In genomic region chr1:135686792-135687510, GRCm38 (mm10) we compare ENCODE assay signal across 8 mouse cellular contexts. TPM values are rescaled to one million over a fixed set of nuclear protein-coding genes. Genes with fewer than 3 reads are reported as not detected.
DNase-seq lines count a peak whose midpoint lies in the region; ATAC-seq and TF ChIP-seq lines count a peak whose summit lies in the region.

No protein-coding gene starts in this region.

- TF ChIP-seq POLR2A in MEL (IDR thresholded peaks at IDR 0.05; ENCODE audit: control insufficient read depth in 1 of 2, insufficient read depth in 1 of 2, low read depth in 1 of 2, low read length in 2 of 2, poor library complexity in 1 of 2) = peak in 1 of 2 experiments; percentile 46; a peak in 1 of 4 replicates

- TF ChIP-seq CTCF in MEL (IDR thresholded peaks at IDR 0.05 in 2 of 3, conservative IDR thresholded peaks at IDR 0.05 in 1 of 3; ENCODE audit: control insufficient read depth in 1 of 3, insufficient read depth in 1 of 3, low read depth in 2 of 3, low read length in 3 of 3, poor library complexity in 1 of 3, severe bottlenecking in 1 of 3) = no peak; a peak in 1 of 6 replicates

- under 1% methylated on average over 19 of the region's 19 CpGs for WGBS in forebrain, embryonic 11.5 days
- WGBS in hindbrain, embryonic 12.5 days = under 1% methylated on average over 19 of the region's 19 CpGs
- under 1% methylated on average over 19 of the region's 19 CpGs for WGBS in liver, embryonic 11.5 days
- 1% methylated on average over 19 of the region's 19 CpGs for WGBS in midbrain, embryonic 16.5 days

- H3K27me3 ChIP-seq in MEL (ENCODE audit: control insufficient read depth in 1 of 2, insufficient read depth in 2 of 2, low read length in 2 of 2) = peaks cover 0 to 2% of the 10 kb centered on the region in 2 experiments; a peak in 2 of 4 replicates
- H3K27me3 ChIP-seq in forebrain, embryonic 11.5 days (ENCODE audit: control insufficient read depth, insufficient read depth, low read length) = peaks cover 14% of the 10 kb centered on the region
- H3K27me3 ChIP-seq in hindbrain, embryonic 12.5 days = peaks cover 41% of the 10 kb centered on the region
- H3K27me3 ChIP-seq in liver, embryonic 11.5 days (replicated peaks; ENCODE audit: control insufficient read depth, insufficient read depth, low read length) = peaks cover 26% of the 10 kb centered on the region
- peaks cover 6% of the 10 kb centered on the region; the same call in 1 of the 2 replicates for H3K27me3 ChIP-seq in midbrain, embryonic 16.5 days (ENCODE audit: control insufficient read depth, insufficient read depth, low read depth, low read length)

- H3K4me3 ChIP-seq in MEL (ENCODE audit: control insufficient read depth in 1 of 2, insufficient read depth in 1 of 2, low read depth in 2 of 2, low read length in 2 of 2) = peak overlapping the region; percentile 65 to 90
- H3K4me3 ChIP-seq in forebrain, embryonic 11.5 days (ENCODE audit: low read depth, low read length) = peak overlapping the region; percentile 48
- peak overlapping the region; percentile 74 for H3K4me3 ChIP-seq in hindbrain, embryonic 12.5 days
- peak overlapping the region; percentile 78 for H3K4me3 ChIP-seq in liver, embryonic 11.5 days (ENCODE audit: low read depth, low read length)
- peak overlapping the region; percentile 60 for H3K4me3 ChIP-seq in midbrain, embryonic 16.5 days (ENCODE audit: low read depth, low read length)

- TF ChIP-seq EP300 in MEL (IDR thresholded peaks at IDR 0.05; ENCODE audit: low read depth in 1 of 2, low read length in 2 of 2) = peak; percentile 58 to 72

- peak overlapping the region; percentile 53 for H3K27ac ChIP-seq in MEL (ENCODE audit: control insufficient read depth, low read depth, low read length)
- no peak overlapping the region for H3K27ac ChIP-seq in forebrain, embryonic 11.5 days (ENCODE audit: low read depth, low read length)
- peak overlapping the region; percentile 81; the same call in 1 of the 2 replicates for H3K27ac ChIP-seq in hindbrain, embryonic 12.5 days
- H3K27ac ChIP-seq in liver, embryonic 11.5 days (ENCODE audit: low read depth, low read length) = peak overlapping the region; percentile 48; the same call in 1 of the 2 replicates
- H3K27ac ChIP-seq in midbrain, embryonic 16.5 days (ENCODE audit: low read length) = peak overlapping the region; percentile 34; the same call in 1 of the 2 replicates

- H3K4me1 ChIP-seq in MEL (ENCODE audit: control insufficient read depth in 1 of 2, insufficient read depth in 2 of 2, low read length in 2 of 2) = peaks cover 5 to 23% of the 10 kb centered on the region in 2 experiments
- H3K4me1 ChIP-seq in forebrain, embryonic 11.5 days (replicated peaks; ENCODE audit: control insufficient read depth, insufficient read depth, low read length) = peaks cover 3% of the 10 kb centered on the region; the same call in 1 of the 2 replicates
- H3K4me1 ChIP-seq in hindbrain, embryonic 12.5 days = peaks cover 28% of the 10 kb centered on the region
- peaks cover 32% of the 10 kb centered on the region for H3K4me1 ChIP-seq in liver, embryonic 11.5 days (replicated peaks; ENCODE audit: control insufficient read depth, insufficient read depth, low read length)
- peaks cover 14% of the 10 kb centered on the region for H3K4me1 ChIP-seq in midbrain, embryonic 16.5 days (ENCODE audit: control insufficient read depth, insufficient read depth, low read length)

- TF ChIP-seq RAD21 in MEL (IDR thresholded peaks at IDR 0.05; ENCODE audit: low read depth, low read length) = no peak

- peak overlapping the region; percentile 83 for H3K9ac ChIP-seq in MEL (ENCODE audit: control insufficient read depth, low read depth, low read length, poor library complexity, severe bottlenecking)
- peak overlapping the region; percentile 59 for H3K9ac ChIP-seq in forebrain, embryonic 11.5 days (ENCODE audit: low read length)
- peak overlapping the region; percentile 81 for H3K9ac ChIP-seq in hindbrain, embryonic 12.5 days
- H3K9ac ChIP-seq in liver, embryonic 11.5 days (ENCODE audit: low read depth, low read length) = peak overlapping the region; percentile 72
- H3K9ac ChIP-seq in midbrain, embryonic 16.5 days (ENCODE audit: low read depth, low read length) = peak overlapping the region; percentile 39

- DNase-seq in 3T3-L1 (ENCODE audit: low read depth, low spot score) (peak; percentile 75), MEL (ENCODE audit: low read depth, low spot score) (peak; percentile 82)
- DNase-seq in forebrain, embryonic 11.5 days (ENCODE audit: low spot score) = peak; percentile 72
- DNase-seq in liver, embryonic 11.5 days (ENCODE audit: low spot score) = peak; percentile 57
- DNase-seq in cerebellum, adult 11-12 months = no peak

- ATAC-seq in forebrain, embryonic 11.5 days (replicated peaks; ENCODE audit: low FRiP score) = no peak; the same call in 1 of the 2 replicates
- ATAC-seq in hindbrain, embryonic 12.5 days (ENCODE audit: low FRiP score) = peak; percentile 46
- ATAC-seq in liver, embryonic 11.5 days (replicated peaks; ENCODE audit: low FRiP score) = peak; percentile 16; the same call in 1 of the 2 replicates
- ATAC-seq in midbrain, embryonic 16.5 days = 0 out of 2 replicates have a peak, but pooled peaks have one; percentile 9
- ATAC-seq in monocyte, adult 5-6 weeks (replicated peaks; ENCODE audit: insufficient number of reproducible peaks, low FRiP score, low TSS enrichment, poor library complexity, severe bottlenecking) = no peak

- H3K9me3 ChIP-seq in MEL (replicated peaks; ENCODE audit: insufficient read depth, low read length) = no peaks in the 10 kb centered on the region
- no peaks in the 10 kb centered on the region for H3K9me3 ChIP-seq in forebrain, embryonic 11.5 days (ENCODE audit: control insufficient read depth, low read length)
- H3K9me3 ChIP-seq in hindbrain, embryonic 12.5 days (replicated peaks) = no peaks in the 10 kb centered on the region
- no peaks in the 10 kb centered on the region for H3K9me3 ChIP-seq in liver, embryonic 11.5 days (ENCODE audit: control insufficient read depth, low read length)
- no peaks in the 10 kb centered on the region for H3K9me3 ChIP-seq in midbrain, embryonic 16.5 days (replicated peaks; ENCODE audit: control insufficient read depth, low read length, poor library complexity, severe bottlenecking)

- H3K36me3 ChIP-seq in MEL (ENCODE audit: control insufficient read depth in 1 of 2, insufficient read depth in 2 of 2, low read length in 2 of 2) = peaks cover 0 to 4% of the 10 kb centered on the region in 2 experiments; a peak in 2 of 4 replicates
- no peaks in the 10 kb centered on the region for H3K36me3 ChIP-seq in forebrain, embryonic 11.5 days (ENCODE audit: control insufficient read depth, insufficient read depth, low read length)
- no peaks in the 10 kb centered on the region for H3K36me3 ChIP-seq in hindbrain, embryonic 12.5 days
- H3K36me3 ChIP-seq in liver, embryonic 11.5 days (ENCODE audit: control insufficient read depth, insufficient read depth, low read length) = no peaks in the 10 kb centered on the region
- H3K36me3 ChIP-seq in midbrain, embryonic 16.5 days (ENCODE audit: control insufficient read depth, insufficient read depth, low read length) = no peaks in the 10 kb centered on the region

- H3K79me2 ChIP-seq in MEL (ENCODE audit: control insufficient read depth, insufficient read depth, low read length, poor library complexity) = no peaks in the 10 kb centered on the region; the same call in 1 of the 2 replicates

- peak overlapping the region; percentile 77 for H3K4me2 ChIP-seq in forebrain, embryonic 11.5 days (ENCODE audit: low read depth, low read length, severe bottlenecking)
- H3K4me2 ChIP-seq in hindbrain, embryonic 12.5 days (replicated peaks) = peak overlapping the region; percentile 96
- peak overlapping the region; percentile 99 for H3K4me2 ChIP-seq in liver, embryonic 11.5 days
- H3K4me2 ChIP-seq in midbrain, embryonic 16.5 days (ENCODE audit: low read length) = peak overlapping the region; percentile 98

TF ChIP-seq in MEL, 35 proteins besides CTCF, POLR2A, EP300 and RAD21 (continues in another document):
- no peak; the same call in 1 of the 2 replicates for TF ChIP-seq UBTF (IDR thresholded peaks at IDR 0.05; ENCODE audit: borderline replicate concordance, insufficient read depth, low read depth, low read length)
- TF ChIP-seq ZMIZ1 (IDR thresholded peaks at IDR 0.05; ENCODE audit: low read depth, low read length) = no peak
- peak; percentile 78 for TF ChIP-seq SIN3A (IDR thresholded peaks at IDR 0.05; ENCODE audit: low read length)
- no peak for TF ChIP-seq MYB (IDR thresholded peaks at IDR 0.05; ENCODE audit: low read depth, low read length)
- TF ChIP-seq MEF2A (IDR thresholded peaks at IDR 0.05; ENCODE audit: extremely low read depth, insufficient replicate concordance, low read depth, low read length, poor library complexity, severe bottlenecking) = no peak
- no peak for TF ChIP-seq MXI1 (IDR thresholded peaks at IDR 0.05; ENCODE audit: low read depth, low read length)
- TF ChIP-seq TAL1 (IDR thresholded peaks at IDR 0.05; ENCODE audit: low read length) = 0 out of 2 replicates have a peak, but pooled peaks have one; percentile 8
- no peak; the same call in 1 of the 2 replicates for TF ChIP-seq POLR2AphosphoS2 (IDR thresholded peaks at IDR 0.05; ENCODE audit: low read length)
- TF ChIP-seq SMC3 (IDR thresholded peaks at IDR 0.05; ENCODE audit: low read depth, low read length) = no peak
- no peak for TF ChIP-seq KAT2A (conservative IDR thresholded peaks at IDR 0.05; ENCODE audit: low read depth, low read length)
- TF ChIP-seq JUND (IDR thresholded peaks at IDR 0.05; ENCODE audit: low read depth, low read length) = no peak; the same call in 1 of the 2 replicates
- TF ChIP-seq POLR2AphosphoS5 (IDR thresholded peaks at IDR 0.05; ENCODE audit: borderline replicate concordance, low read depth, low read length) = no peak
- peak; percentile 65 for TF ChIP-seq ELF1 (IDR thresholded peaks at IDR 0.05; ENCODE audit: low read depth, low read length)
- peak; percentile 88 for TF ChIP-seq ETS1 (IDR thresholded peaks at IDR 0.05; ENCODE audit: low read depth, low read length)
- no peak for TF ChIP-seq NRF1 (IDR thresholded peaks at IDR 0.05; ENCODE audit: insufficient read depth, low read depth, low read length, poor library complexity, severe bottlenecking)
- no peak for TF ChIP-seq MAX (IDR thresholded peaks at IDR 0.05; ENCODE audit: low read length)

RNA-seq across cellular contexts. Expression of gene Csrp1, which starts 32.9 kb away (rescaled TPM):
- total RNA-seq in MEL (2012; rRNA removed) = 40.3 and 44.4 TPM in 2 replicates
- 10 to 100 TPM in 1 of 2 experiments, not detected in 1; 73.0 TPM for polyA plus RNA-seq in MEL (2012; ENCODE audit: insufficient read depth in 1 of 2, insufficient read length in 2 of 2, low read depth in 1 of 2, low replicate concordance in 2 of 2, missing spikeins in 1 of 2)
- polyA plus RNA-seq in forebrain, embryonic 11.5 days (2014; fragmentation: Nextera tagmentation; extraction: Ambion mirVana) = 37.1 and 39.1 TPM in 2 replicates
- 47.7 and 54.1 TPM in 2 replicates for polyA plus RNA-seq in hindbrain, embryonic 12.5 days (2016; fragmentation: Nextera tagmentation; extraction: Ambion mirVana)
- polyA plus RNA-seq in liver, embryonic 11.5 days (2014; fragmentation: Nextera tagmentation; extraction: Ambion mirVana) = 65.6 and 71.8 TPM in 2 replicates
- polyA plus RNA-seq in midbrain, embryonic 16.5 days (2015; fragmentation: Nextera tagmentation; extraction: Ambion mirVana) = 11.4 and 13.1 TPM in 2 replicates
- total RNA-seq in monocyte, adult 5-6 weeks (2017) = 25.1 to 38.6 TPM (median 32.4 TPM) in 3 replicates

Comparison
In these comparisons a context has a peak if more than half of its experiments do, and no peak if none do; other contexts are left out.
1. ATAC-seq: peak in hindbrain, embryonic 12.5 days (single experiment), liver, embryonic 11.5 days (single experiment) and midbrain, embryonic 16.5 days (single experiment); none in forebrain, embryonic 11.5 days (single experiment) and monocyte, adult 5-6 weeks (single experiment).
2. Peak in every context shown above with its lines, with median percentiles within 50 percentile points of each other: H3K4me3 ChIP-seq, H3K9ac ChIP-seq and H3K4me2 ChIP-seq.